Mouse (Mus musculus): Measurements from ENCODE around the gene B4galt3.

DNA sequence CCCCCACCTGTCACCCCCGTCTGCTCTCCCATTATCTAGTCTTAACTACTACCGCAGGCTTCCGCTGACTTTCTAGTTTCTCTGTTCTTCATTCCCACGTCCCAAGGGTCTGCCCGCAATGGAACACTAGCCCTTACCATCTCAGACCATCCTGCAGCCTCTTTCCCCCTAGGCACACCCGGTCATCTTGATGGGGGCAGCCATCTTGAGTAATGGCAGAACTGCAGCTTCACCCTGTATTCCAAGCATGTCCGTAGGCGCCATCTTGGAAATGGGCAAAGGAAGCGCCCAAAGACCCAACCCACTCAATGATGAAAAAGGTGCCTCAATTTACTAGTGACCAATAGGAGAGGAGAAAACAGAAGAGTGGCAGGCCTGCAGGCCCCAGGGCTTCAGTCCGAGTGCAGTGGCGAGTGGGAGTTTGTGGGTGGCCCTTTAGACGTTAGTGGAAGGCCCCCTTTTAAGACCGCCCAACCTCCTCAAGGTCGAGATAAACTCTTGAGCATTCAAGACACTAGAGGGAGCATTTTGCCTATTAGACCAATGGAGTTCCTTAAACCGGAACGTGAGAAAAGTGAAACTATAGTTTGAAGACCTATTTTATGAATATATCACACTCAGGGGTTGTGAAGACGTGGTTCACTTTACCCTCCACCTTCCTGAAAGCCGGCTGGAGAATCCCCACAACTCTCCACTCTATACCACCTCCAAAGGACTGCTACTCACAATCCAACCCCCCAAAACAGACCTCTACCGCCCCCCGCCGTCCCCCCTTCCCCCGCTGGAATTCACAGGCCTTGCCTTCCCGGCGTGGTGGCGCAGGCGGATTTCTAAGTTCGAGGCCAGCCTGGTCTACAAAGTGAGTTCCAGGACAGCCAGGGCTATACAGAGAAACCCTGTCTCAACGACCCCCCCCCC, 47.6 kb upstream of the B4galt3 start, which contains the start of gene Tomm40l:
- no peak for TF ChIP-seq POLR2A (IDR thresholded peaks at IDR 0.05; ENCODE audit: insufficient read depth, low read length)
- TF ChIP-seq EP300 (IDR thresholded peaks at IDR 0.05; ENCODE audit: insufficient read depth, low read depth, low read length): peak; percentile 45; the same call in 1 of the 2 replicates
